Comparison of ENCODE assay signal across 12 mouse cellular contexts in genomic region chr7:126793456-126794270, GRCm38 (mm10). TPM values are rescaled to one million over a fixed set of nuclear protein-coding genes. Genes with fewer than 3 reads are reported as not detected.
DNase-seq lines count a peak whose midpoint lies in the region; ATAC-seq and TF ChIP-seq lines count a peak whose summit lies in the region.
"Had no signal": no experiment of that assay in that cellular context is flagged by ENCODE, and none has a peak within 500 bp of the region (broad histone marks: within the 10 kb centered on the region; RNA-seq: fewer than 3 reads in every experiment).

No protein-coding gene starts in this region.

- no peaks in the 10 kb centered on the region for H3K9me3 ChIP-seq in hindbrain, embryonic 10.5 days
- H3K9me3 ChIP-seq in hindbrain, embryonic 13.5 days: no peaks in the 10 kb centered on the region
- no peaks in the 10 kb centered on the region for H3K9me3 ChIP-seq in stomach, embryonic 15.5 days
- no peaks in the 10 kb centered on the region for H3K9me3 ChIP-seq in stomach, postnatal 0 days (ENCODE audit: control insufficient read depth, low read length)
- no peaks in the 10 kb centered on the region for H3K9me3 ChIP-seq in neural tube, embryonic 13.5 days
- H3K9me3 ChIP-seq: forebrain, embryonic 10.5 days; hindbrain, embryonic 12.5 days had no signal

- WGBS in hindbrain, embryonic 10.5 days: 71% methylated on average over 4 of the region's 4 CpGs
- 77% methylated on average over 4 of the region's 4 CpGs for WGBS in hindbrain, embryonic 13.5 days
- 70% methylated on average over 4 of the region's 4 CpGs for WGBS in stomach, embryonic 15.5 days
- WGBS in stomach, postnatal 0 days: 70% methylated on average over 4 of the region's 4 CpGs
- 71% methylated on average over 4 of the region's 4 CpGs for WGBS in neural tube, embryonic 13.5 days

- H3K27ac ChIP-seq in hindbrain, embryonic 10.5 days: no peak overlapping the region
- H3K27ac ChIP-seq in hindbrain, embryonic 13.5 days: no peak overlapping the region
- H3K27ac ChIP-seq in stomach, embryonic 15.5 days: peak overlapping the region; percentile 97; the same call in 1 of the 2 replicates
- no peak overlapping the region for H3K27ac ChIP-seq in stomach, postnatal 0 days (replicated peaks)
- no peak overlapping the region for H3K27ac ChIP-seq in embryonic fibroblast, embryonic 13.5 days (ENCODE audit: insufficient read depth, low read length)
- H3K27ac ChIP-seq in neural tube, embryonic 13.5 days (replicated peaks): no peak overlapping the region

- H3K4me1 ChIP-seq in hindbrain, embryonic 10.5 days (replicated peaks): peaks cover 59% of the 10 kb centered on the region
- peaks cover 56% of the 10 kb centered on the region for H3K4me1 ChIP-seq in hindbrain, embryonic 13.5 days (replicated peaks)
- peaks cover 25% of the 10 kb centered on the region for H3K4me1 ChIP-seq in stomach, embryonic 15.5 days
- H3K4me1 ChIP-seq in stomach, postnatal 0 days (replicated peaks; ENCODE audit: control insufficient read depth, insufficient read depth): no peaks in the 10 kb centered on the region
- peaks cover 2% of the 10 kb centered on the region for H3K4me1 ChIP-seq in embryonic fibroblast, embryonic 13.5 days (ENCODE audit: control insufficient read depth, insufficient read depth, low read length)
- H3K4me1 ChIP-seq in neural tube, embryonic 13.5 days (replicated peaks): peaks cover 59% of the 10 kb centered on the region

- no peak for DNase-seq in hindbrain, embryonic 10.5 days (ENCODE audit: low spot score)
- no peak for DNase-seq in stomach, postnatal 0 days (ENCODE audit: low spot score)
- DNase-seq in frontal cortex, postnatal 14 days (ENCODE audit: low spot score in 2 of 2): no peak
- no peak for DNase-seq in lung, postnatal 14 days
- DNase-seq: cerebellum, postnatal 14 days; kidney, postnatal 4 days had no signal

- TF ChIP-seq CTCF in stomach, postnatal 0 days (IDR thresholded peaks at IDR 0.05; ENCODE audit: low read depth): no peak
- TF ChIP-seq CTCF in embryonic fibroblast, embryonic 13.5 days (IDR thresholded peaks at IDR 0.05; ENCODE audit: borderline replicate concordance, insufficient read depth, low read length): no peak

- peaks cover 67% of the 10 kb centered on the region for H3K36me3 ChIP-seq in hindbrain, embryonic 10.5 days
- H3K36me3 ChIP-seq in hindbrain, embryonic 13.5 days: peaks cover 46% of the 10 kb centered on the region
- H3K36me3 ChIP-seq in stomach, embryonic 15.5 days: peaks cover 29% of the 10 kb centered on the region
- peaks cover 22% of the 10 kb centered on the region; the same call in 1 of the 2 replicates for H3K36me3 ChIP-seq in stomach, postnatal 0 days (ENCODE audit: control insufficient read depth, insufficient read depth, low read length)
- H3K36me3 ChIP-seq in neural tube, embryonic 13.5 days: peaks cover 48% of the 10 kb centered on the region

- H3K27me3 ChIP-seq in hindbrain, embryonic 10.5 days (ENCODE audit: insufficient read depth, poor library complexity, severe bottlenecking): no peaks in the 10 kb centered on the region
- no peaks in the 10 kb centered on the region for H3K27me3 ChIP-seq in hindbrain, embryonic 13.5 days
- no peaks in the 10 kb centered on the region for H3K27me3 ChIP-seq in stomach, embryonic 15.5 days (replicated peaks)
- no peaks in the 10 kb centered on the region for H3K27me3 ChIP-seq in stomach, postnatal 0 days (ENCODE audit: control insufficient read depth, insufficient read depth, low read length)
- H3K27me3 ChIP-seq in neural tube, embryonic 13.5 days: no peaks in the 10 kb centered on the region
- H3K27me3 ChIP-seq: hindbrain, embryonic 12.5 days had no signal

- TF ChIP-seq POLR2A in embryonic fibroblast, embryonic 13.5 days (IDR thresholded peaks at IDR 0.05; ENCODE audit: low read depth, low read length): peak; percentile 28

- peak overlapping the region; percentile 98; the same call in 1 of the 2 replicates for H3K4me3 ChIP-seq in hindbrain, embryonic 10.5 days
- no peak overlapping the region for H3K4me3 ChIP-seq in hindbrain, embryonic 13.5 days
- H3K4me3 ChIP-seq in stomach, embryonic 15.5 days (replicated peaks): no peak overlapping the region
- no peak overlapping the region for H3K4me3 ChIP-seq in stomach, postnatal 0 days (ENCODE audit: low read depth, low read length)
- no peak overlapping the region for H3K4me3 ChIP-seq in embryonic fibroblast, embryonic 13.5 days (ENCODE audit: insufficient read depth, low read length)
- H3K4me3 ChIP-seq in neural tube, embryonic 13.5 days: no peak overlapping the region; the same call in 1 of the 2 replicates

- H3K4me2 ChIP-seq in hindbrain, embryonic 13.5 days: no peak overlapping the region
- H3K4me2 ChIP-seq in stomach, embryonic 15.5 days: peak overlapping the region; percentile 60; the same call in 1 of the 2 replicates
- H3K4me2 ChIP-seq in stomach, postnatal 0 days (replicated peaks; ENCODE audit: low read depth): no peak overlapping the region
- peak overlapping the region; percentile 83 for H3K4me2 ChIP-seq in neural tube, embryonic 13.5 days

- ATAC-seq in hindbrain, embryonic 13.5 days (ENCODE audit: low FRiP score): no peak
- no peak for ATAC-seq in stomach, embryonic 15.5 days (ENCODE audit: insufficient read depth, low FRiP score, low read depth)
- no peak for ATAC-seq in stomach, postnatal 0 days (ENCODE audit: low FRiP score, low TSS enrichment)
- no peak for ATAC-seq in neural tube, embryonic 13.5 days (ENCODE audit: low read depth)

- H3K9ac ChIP-seq in hindbrain, embryonic 13.5 days: no peak overlapping the region
- no peak overlapping the region for H3K9ac ChIP-seq in stomach, embryonic 15.5 days
- H3K9ac ChIP-seq in stomach, postnatal 0 days (ENCODE audit: low read length): no peak overlapping the region
- H3K9ac ChIP-seq in neural tube, embryonic 13.5 days: no peak overlapping the region

- no peak for TF ChIP-seq EP300 in stomach, postnatal 0 days (optimal IDR thresholded peaks at IDR 0.05)

RNA-seq across cellular contexts. Expression of gene Ppp4c, which starts 1.4 kb away (rescaled TPM):
- polyA plus RNA-seq in hindbrain, embryonic 10.5 days (2016; fragmentation: Nextera tagmentation; extraction: Ambion mirVana): 391 and 411 TPM in 2 replicates
- polyA plus RNA-seq in hindbrain, embryonic 13.5 days (2015; fragmentation: Nextera tagmentation; extraction: Ambion mirVana): 196 and 214 TPM in 2 replicates
- polyA plus RNA-seq in stomach, embryonic 15.5 days (2015; fragmentation: Nextera tagmentation; extraction: Ambion mirVana): 237 and 240 TPM in 2 replicates
- polyA plus RNA-seq in stomach, postnatal 0 days (2015; fragmentation: Nextera tagmentation; extraction: Ambion mirVana): 118 and 122 TPM in 2 replicates
- polyA plus RNA-seq in embryonic fibroblast, embryonic 13.5 days (2011; ENCODE audit: insufficient read length, low read depth, missing spikeins): 106 and 118 TPM in 2 replicates
- polyA plus RNA-seq in neural tube, embryonic 13.5 days (2015; fragmentation: Nextera tagmentation; extraction: Ambion mirVana): 216 and 230 TPM in 2 replicates

RNA-seq across cellular contexts. Expression of gene Fam57b, which starts 3.8 kb away (rescaled TPM):
- 4.7 and 12.7 TPM in 2 replicates for polyA plus RNA-seq in hindbrain, embryonic 10.5 days (2016; fragmentation: Nextera tagmentation; extraction: Ambion mirVana)
- 52.1 and 55.6 TPM in 2 replicates for polyA plus RNA-seq in hindbrain, embryonic 13.5 days (2015; fragmentation: Nextera tagmentation; extraction: Ambion mirVana)
- 0.73 and 0.74 TPM in 2 replicates for polyA plus RNA-seq in stomach, embryonic 15.5 days (2015; fragmentation: Nextera tagmentation; extraction: Ambion mirVana)
- polyA plus RNA-seq in stomach, postnatal 0 days (2015; fragmentation: Nextera tagmentation; extraction: Ambion mirVana): 0.57 and 0.59 TPM in 2 replicates
- polyA plus RNA-seq in embryonic fibroblast, embryonic 13.5 days (2011; ENCODE audit: insufficient read length, low read depth, missing spikeins): 0.37 and 1.2 TPM in 2 replicates
- 36.8 and 40.6 TPM in 2 replicates for polyA plus RNA-seq in neural tube, embryonic 13.5 days (2015; fragmentation: Nextera tagmentation; extraction: Ambion mirVana)

RNA-seq across cellular contexts. Expression of gene Tbx6, which starts 12.4 kb away (rescaled TPM):
- 0.22 and 0.47 TPM in 2 replicates for polyA plus RNA-seq in hindbrain, embryonic 10.5 days (2016; fragmentation: Nextera tagmentation; extraction: Ambion mirVana)
- polyA plus RNA-seq in hindbrain, embryonic 13.5 days (2015; fragmentation: Nextera tagmentation; extraction: Ambion mirVana): 0.32 and 0.84 TPM in 2 replicates
- polyA plus RNA-seq in stomach, embryonic 15.5 days (2015; fragmentation: Nextera tagmentation; extraction: Ambion mirVana): 0.46 and 0.66 TPM in 2 replicates
- 0.08 and 0.18 TPM in 2 replicates for polyA plus RNA-seq in stomach, postnatal 0 days (2015; fragmentation: Nextera tagmentation; extraction: Ambion mirVana)
- 0.49 TPM in 1 of 2 replicates, not detected in the other for polyA plus RNA-seq in embryonic fibroblast, embryonic 13.5 days (2011; ENCODE audit: insufficient read length, low read depth, missing spikeins)
- polyA plus RNA-seq in neural tube, embryonic 13.5 days (2015; fragmentation: Nextera tagmentation; extraction: Ambion mirVana): 0.25 and 0.66 TPM in 2 replicates

RNA-seq across cellular contexts. Expression of gene Ypel3, which starts 16.9 kb away (rescaled TPM):
- 51.3 and 89.7 TPM in 2 replicates for polyA plus RNA-seq in hindbrain, embryonic 10.5 days (2016; fragmentation: Nextera tagmentation; extraction: Ambion mirVana)
- polyA plus RNA-seq in hindbrain, embryonic 13.5 days (2015; fragmentation: Nextera tagmentation; extraction: Ambion mirVana): 173 and 179 TPM in 2 replicates
- 81.9 and 93.0 TPM in 2 replicates for polyA plus RNA-seq in stomach, embryonic 15.5 days (2015; fragmentation: Nextera tagmentation; extraction: Ambion mirVana)
- 86.0 and 102 TPM in 2 replicates for polyA plus RNA-seq in stomach, postnatal 0 days (2015; fragmentation: Nextera tagmentation; extraction: Ambion mirVana)
- 58.8 and 62.2 TPM in 2 replicates for polyA plus RNA-seq in embryonic fibroblast, embryonic 13.5 days (2011; ENCODE audit: insufficient read length, low read depth, missing spikeins)
- 204 and 215 TPM in 2 replicates for polyA plus RNA-seq in neural tube, embryonic 13.5 days (2015; fragmentation: Nextera tagmentation; extraction: Ambion mirVana)

RNA-seq across cellular contexts. Expression of gene Gdpd3, which starts 27.5 kb away (rescaled TPM):
- polyA plus RNA-seq in hindbrain, embryonic 10.5 days (2016; fragmentation: Nextera tagmentation; extraction: Ambion mirVana): 0.55 and 1.3 TPM in 2 replicates
- 2.0 and 2.3 TPM in 2 replicates for polyA plus RNA-seq in hindbrain, embryonic 13.5 days (2015; fragmentation: Nextera tagmentation; extraction: Ambion mirVana)
- 3.1 and 3.3 TPM in 2 replicates for polyA plus RNA-seq in stomach, embryonic 15.5 days (2015; fragmentation: Nextera tagmentation; extraction: Ambion mirVana)
- polyA plus RNA-seq in stomach, postnatal 0 days (2015; fragmentation: Nextera tagmentation; extraction: Ambion mirVana): 51.3 and 53.1 TPM in 2 replicates
- polyA plus RNA-seq in embryonic fibroblast, embryonic 13.5 days (2011; ENCODE audit: insufficient read length, low read depth, missing spikeins): 2.8 and 3.6 TPM in 2 replicates
- 0.56 and 1.5 TPM in 2 replicates for polyA plus RNA-seq in neural tube, embryonic 13.5 days (2015; fragmentation: Nextera tagmentation; extraction: Ambion mirVana)

Comparison
In these comparisons a context has a peak if more than half of its experiments do, and no peak if none do; other contexts are left out.
1. H3K4me2 ChIP-seq: peak in stomach, embryonic 15.5 days (single experiment) and neural tube, embryonic 13.5 days (single experiment); none in hindbrain, embryonic 13.5 days (single experiment) and stomach, postnatal 0 days (single experiment).